Mouse (Mus musculus): ENCODE data around the gene Mapk14.

Mapk14 gene

GRCm38 (mm10) chr17:28690776-28691686, at the start of gene Mapk14:
TSS of gene Mapk14 (plus strand) at chr17:28691329.
- peak; percentile 99 for DNase-seq

GRCm38 (mm10) chr17:28643697-28644096, 47.4 kb upstream of the Mapk14 start:
- DNase-seq, result no peak

GRCm38 (mm10) chr17:28644112-28644511, 47.0 kb upstream of the Mapk14 start:
- no peak for DNase-seq

GRCm38 (mm10) chr17:28646221-28646620, 44.9 kb upstream of the Mapk14 start:
- no peak for DNase-seq

- DNase-seq, result no peak
Observed at GRCm38 (mm10) chr17:28648607-28649370, 42.3 kb upstream of the Mapk14 start.

- no peak for DNase-seq
Observed at GRCm38 (mm10) chr17:28650268-28650667, 40.9 kb upstream of the Mapk14 start.

- no peak for DNase-seq
Observed at GRCm38 (mm10) chr17:28657936-28658335, 33.2 kb upstream of the Mapk14 start.

- no peak for DNase-seq
Observed at GRCm38 (mm10) chr17:28659564-28659963, 31.6 kb upstream of the Mapk14 start.

GRCm38 (mm10) chr17:28682311-28683084, 8.6 kb upstream of the Mapk14 start:
- no peak for DNase-seq

GRCm38 (mm10) chr17:28683601-28684000, 7.5 kb upstream of the Mapk14 start:
- no peak for DNase-seq

GRCm38 (mm10) chr17:28684631-28685030, 6.5 kb upstream of the Mapk14 start:
- no peak for DNase-seq

GRCm38 (mm10) chr17:28687354-28687753, 3.8 kb upstream of the Mapk14 start:
- no peak for DNase-seq

GRCm38 (mm10) chr17:28689586-28690283, 1.4 kb upstream of the Mapk14 start, which contains the start of gene Slc26a8:
TSS of gene Slc26a8 (minus strand) at chr17:28690233.
- DNase-seq, result peak; percentile 55

GRCm38 (mm10) chr17:28691687-28692340, 685 bp downstream of the Mapk14 start:
- DNase-seq, result peak; percentile 66

- peak; percentile 51 for DNase-seq
Observed at GRCm38 (mm10) chr17:28692341-28692710, 1.2 kb downstream of the Mapk14 start.

GRCm38 (mm10) chr17:28693086-28693485, 2.0 kb downstream of the Mapk14 start:
- DNase-seq, result no peak

- DNase-seq, result no peak
Observed at GRCm38 (mm10) chr17:28694078-28694477, 2.9 kb downstream of the Mapk14 start.

- DNase-seq, result no peak
Observed at GRCm38 (mm10) chr17:28694832-28695231, 3.7 kb downstream of the Mapk14 start.

GRCm38 (mm10) chr17:28696641-28697040, 5.5 kb downstream of the Mapk14 start:
- no peak for DNase-seq

GRCm38 (mm10) chr17:28697290-28698195, 6.4 kb downstream of the Mapk14 start:
- DNase-seq, result peak; percentile 44

GRCm38 (mm10) chr17:28698245-28698644, 7.1 kb downstream of the Mapk14 start:
- peak; percentile 41 for DNase-seq
